Mouse (Mus musculus): ENCODE results near the gene Flt1.

DNA sequence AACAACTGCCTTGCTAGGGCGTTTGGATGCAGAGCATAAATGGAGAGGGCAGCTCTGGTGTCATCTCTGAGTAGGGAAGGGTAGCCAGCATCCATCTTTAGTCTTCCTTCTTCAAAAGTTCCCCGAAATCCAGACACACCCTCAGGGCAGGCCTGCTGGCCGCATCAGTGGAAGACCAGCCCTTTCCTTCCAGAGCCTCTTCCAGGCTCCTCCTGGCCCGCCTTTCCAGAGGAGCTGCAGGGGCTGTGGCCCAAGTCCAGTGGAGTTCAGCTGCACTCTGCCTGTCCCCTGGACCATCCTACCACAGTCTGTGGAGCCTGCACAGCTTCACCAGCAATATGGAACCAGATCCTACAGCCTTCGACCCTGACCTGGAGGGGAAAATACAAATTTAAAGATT, 7.1 kb upstream of the Flt1 start:
- TF ChIP-seq CTCF (IDR thresholded peaks at IDR 0.05; ENCODE audit: borderline replicate concordance, extremely low read depth, insufficient read depth, insufficient read length) (no peak), POLR2A (IDR thresholded peaks at IDR 0.05; ENCODE audit: borderline replicate concordance, extremely low read depth, insufficient read depth, insufficient read length, poor library complexity, severe bottlenecking) (no peak)

All from brain, embryonic 14.5 days (tissue).